Mouse (Mus musculus) kidney, embryonic 15.5 days (tissue): ENCODE data around the gene Hist2h2aa1. TPM values are rescaled to one million over a fixed set of nuclear protein-coding genes. Genes with fewer than 3 reads are reported as not detected.
A peak's percentile ranks its signal among the peaks of the same experiment; 100 is the strongest.
"Not testable (repeated sequence)": the region's sequence is repeated elsewhere in the genome, so short reads cannot be mapped to it uniquely, and the experiment has no call there.

Experiments
- ATAC-seq: fragments of 200-750 bp; cut with Nextera tagmentation; replicated peaks from 2 replicates; pipeline ENCODE4 v1.8.0; 2017; ENCODE audit warnings: moderate TSS enrichment; ENCODE audit not compliant: low FRiP score
- H3K27ac ChIP-seq: fragments of 300-500 bp; sonication (generic); 2 replicates; pipeline ENCODE4 v1.5.1; 2015; ENCODE audit warnings: mild to moderate bottlenecking, inconsistent platforms
- H3K27me3 ChIP-seq: fragments of 300-500 bp; sonication (generic); 2 replicates; pipeline ENCODE4 v1.6.1; 2015; ENCODE audit warnings: inconsistent platforms
- H3K36me3 ChIP-seq: fragments of 300-500 bp; sonication (generic); 2 replicates; pipeline ENCODE4 v1.6.1; 2015; ENCODE audit warnings: inconsistent platforms
- H3K4me1 ChIP-seq: fragments of 300-500 bp; sonication (generic); 2 replicates; pipeline ENCODE4 v1.6.1; 2015; ENCODE audit warnings: inconsistent platforms
- H3K4me2 ChIP-seq: fragments of 300-500 bp; sonication (generic); 2 replicates; pipeline ENCODE4 v1.6.1; 2015; ENCODE audit warnings: moderate library complexity, mild to moderate bottlenecking, inconsistent platforms
- H3K4me3 ChIP-seq: fragments of 300-500 bp; sonication (generic); replicated peaks from 2 replicates; pipeline ENCODE4 v1.5.1; 2015; ENCODE audit warnings: mild to moderate bottlenecking, inconsistent platforms
- H3K9ac ChIP-seq: fragments of 300-500 bp; sonication (generic); 2 replicates; pipeline ENCODE4 v1.6.1; 2015; ENCODE audit warnings: mild to moderate bottlenecking, inconsistent platforms
- H3K9me3 ChIP-seq: fragments of 300-500 bp; sonication (generic); replicated peaks from 2 replicates; pipeline ENCODE4 v1.6.1; 2016; ENCODE audit warnings: inconsistent platforms
- WGBS: fragments of 180-500 bp; shearing (Covaris S2); methylation state at CpG from one replicate; pipeline ENCODE4 v1.1.7; 2015; ENCODE audit warnings: mixed read lengths; 5-methylcytosine and 5-hydroxymethylcytosine counted together
- polyA plus RNA-seq: library from polyadenylated mRNA; unstranded; fragments of >200 nt; fragmentation: Nextera tagmentation; extraction: Ambion mirVana; gene quantifications from 2 replicates; pipeline ENCODE4 v1.2.1, GENCODE M21; 2015

The Hist2h2aa1 gene
- polyA plus RNA-seq, 1 experiment from 2014 or later: 29.7 TPM

DNA sequence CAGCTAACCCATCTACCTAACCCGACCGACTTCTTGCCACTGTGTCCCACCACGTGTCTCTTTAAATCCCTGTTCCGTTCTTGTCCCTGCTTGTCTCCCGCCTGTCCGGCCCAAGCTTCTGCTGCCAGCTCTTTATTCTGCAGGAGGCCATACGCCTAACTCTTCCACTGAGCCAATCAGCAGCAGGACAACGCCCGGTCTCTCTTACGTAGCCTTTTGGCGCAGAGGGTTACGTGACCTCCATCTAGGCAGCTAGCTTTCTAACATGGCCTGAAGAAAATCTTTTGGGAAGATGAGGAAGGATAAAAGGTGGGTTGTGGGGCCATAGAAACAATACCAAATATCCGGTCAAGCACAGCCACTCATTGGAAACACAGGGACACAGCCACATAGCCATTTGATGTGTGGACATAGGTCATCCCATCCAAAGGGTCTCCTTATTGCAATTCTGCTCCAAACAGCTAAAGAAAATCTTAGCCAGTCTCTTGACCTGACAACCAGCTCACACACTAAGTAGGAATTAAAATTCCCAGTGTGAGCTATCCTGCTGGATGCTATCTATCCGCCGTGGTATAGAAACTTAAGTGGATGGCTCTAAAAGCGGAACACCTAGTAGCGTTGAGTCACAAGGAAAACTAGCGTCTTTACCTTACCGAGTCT, 17.0 kb downstream of the Hist2h2aa1 start:
- peak overlapping the region; percentile 71 for H3K9ac ChIP-seq
- WGBS: 1% methylated on average over 19 of the region's 19 CpGs
- H3K36me3 ChIP-seq: no peaks in the 10 kb centered on the region
- H3K4me2 ChIP-seq: peak overlapping the region; percentile 81
- no peaks in the 10 kb centered on the region for H3K27me3 ChIP-seq
- H3K9me3 ChIP-seq: no peaks in the 10 kb centered on the region
- peaks cover 36% of the 10 kb centered on the region for H3K4me1 ChIP-seq
- H3K4me3 ChIP-seq: peak overlapping the region; percentile 61
- ATAC-seq: peak; percentile 81
- peak overlapping the region; percentile 99 for H3K27ac ChIP-seq

GRCm38 (mm10) chr3:96262979-96263550, 17.8 kb downstream of the Hist2h2aa1 start, which contains the start of gene Hist2h4:
TSS of gene Hist2h4 (minus strand) at chr3:96263311.
- ATAC-seq: peak; percentile 93
- Histone ChIP-seq H3K36me3 (no peaks in the 10 kb centered on the region), H3K4me1 (peaks cover 42% of the 10 kb centered on the region), H3K4me3 (peak within 1 kb of the TSS; percentile 61), H3K27me3 (no peaks in the 10 kb centered on the region), H3K4me2 (peak within 1 kb of the TSS; percentile 81), H3K9me3 (no peaks in the 10 kb centered on the region), H3K27ac (peak within 1 kb of the TSS; percentile 99), H3K9ac (peak within 1 kb of the TSS; percentile 71)
- 0% methylated on average over 40 of the region's 40 CpGs for WGBS

- H3K9ac ChIP-seq: peak overlapping the region; percentile 44
- WGBS: 5% methylated on average over 27 of the region's 27 CpGs
- H3K36me3 ChIP-seq: no peaks in the 10 kb centered on the region
- no peaks in the 10 kb centered on the region for H3K27me3 ChIP-seq
- ATAC-seq: peak; percentile 24
- H3K4me2 ChIP-seq: peak overlapping the region; percentile 81
- H3K4me1 ChIP-seq: peaks cover 44% of the 10 kb centered on the region
- peak overlapping the region; percentile 61 for H3K4me3 ChIP-seq
- H3K9me3 ChIP-seq: no peaks in the 10 kb centered on the region
- peak overlapping the region; percentile 99 for H3K27ac ChIP-seq
These were observed 18.5 kb downstream of the Hist2h2aa1 start for GRCm38 (mm10) chr3:96263558-96264403.

- no peak for ATAC-seq
- Histone ChIP-seq H3K9me3 (no peaks in the 10 kb centered on the region), H3K36me3 (no peaks in the 10 kb centered on the region), H3K9ac (no peak overlapping the region; the same call in 1 of the 2 replicates), H3K27me3 (no peaks in the 10 kb centered on the region), H3K4me3 (peak overlapping the region; percentile 61), H3K4me1 (peaks cover 44% of the 10 kb centered on the region), H3K4me2 (peak overlapping the region; percentile 81), H3K27ac (peak overlapping the region; percentile 99)
- 68% methylated on average over 7 of the region's 7 CpGs for WGBS
These were observed 19.2 kb downstream of the Hist2h2aa1 start for GRCm38 (mm10) chr3:96264404-96264949.

DNA sequence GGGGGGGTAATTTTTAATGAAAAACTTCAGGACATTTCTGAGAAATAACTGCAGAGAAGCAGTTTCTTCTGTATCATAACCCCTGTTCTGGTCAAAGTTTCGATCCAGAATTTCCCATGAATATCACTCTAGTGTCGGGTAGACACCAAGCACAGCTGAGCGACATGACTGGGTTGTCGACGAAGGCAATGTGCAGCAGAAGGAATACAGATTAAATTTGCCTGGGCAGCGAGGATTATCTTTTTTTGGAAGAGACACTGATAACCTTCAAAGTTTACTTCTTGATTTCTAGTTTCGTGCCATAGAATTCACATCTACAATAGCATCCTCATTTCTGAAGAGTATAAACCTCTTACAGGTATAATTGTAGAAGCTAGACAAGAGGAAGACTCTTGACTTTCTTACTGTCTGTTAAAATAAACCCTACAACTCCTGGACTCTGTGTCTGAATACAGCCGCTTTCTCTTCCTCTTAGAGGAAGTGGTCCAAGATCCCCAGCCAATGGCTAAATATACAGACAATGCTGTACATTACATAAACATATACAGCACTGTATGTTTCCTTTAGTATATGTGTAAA, 20.9 kb downstream of the Hist2h2aa1 start:
- no peaks in the 10 kb centered on the region for H3K9me3 ChIP-seq
- H3K36me3 ChIP-seq: no peaks in the 10 kb centered on the region
- H3K4me3 ChIP-seq: no peak overlapping the region
- no peak for ATAC-seq
- H3K9ac ChIP-seq: no peak overlapping the region
- no peak overlapping the region for H3K27ac ChIP-seq
- peaks cover 42% of the 10 kb centered on the region for H3K4me1 ChIP-seq
- no peaks in the 10 kb centered on the region for H3K27me3 ChIP-seq
- H3K4me2 ChIP-seq: no peak overlapping the region
- 83% methylated on average over 8 of the region's 8 CpGs for WGBS

DNA sequence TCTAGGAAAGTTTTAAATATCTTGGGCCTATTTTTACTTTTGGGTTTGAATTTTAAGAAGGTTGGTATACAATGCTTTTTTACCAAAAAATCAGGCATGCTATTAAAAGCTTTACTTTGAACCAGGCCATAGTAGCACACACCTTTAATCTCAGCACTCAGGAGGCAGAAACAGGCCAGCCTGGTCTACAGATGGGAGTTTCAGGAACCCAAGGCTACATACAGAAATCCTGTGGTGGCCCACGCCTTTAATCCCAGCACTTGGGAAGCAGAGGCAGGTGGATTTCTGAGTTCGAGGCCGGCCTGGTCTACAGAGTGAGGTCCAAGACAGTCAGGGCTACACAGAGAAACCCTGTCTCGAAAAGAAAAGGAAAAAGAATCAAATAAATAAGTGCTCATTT, 22.2 kb downstream of the Hist2h2aa1 start:
- H3K27me3 ChIP-seq: no peaks in the 10 kb centered on the region
- ATAC-seq: no peak
- H3K4me2 ChIP-seq: peak overlapping the region; percentile 82
- H3K4me1 ChIP-seq: peaks cover 29% of the 10 kb centered on the region
- no peaks in the 10 kb centered on the region for H3K36me3 ChIP-seq
- no peak overlapping the region for H3K9ac ChIP-seq
- no peaks in the 10 kb centered on the region for H3K9me3 ChIP-seq
- 74% methylated on average over 4 of the region's 4 CpGs for WGBS
- H3K4me3 ChIP-seq: no peak overlapping the region
- peak overlapping the region; percentile 97 for H3K27ac ChIP-seq

DNA sequence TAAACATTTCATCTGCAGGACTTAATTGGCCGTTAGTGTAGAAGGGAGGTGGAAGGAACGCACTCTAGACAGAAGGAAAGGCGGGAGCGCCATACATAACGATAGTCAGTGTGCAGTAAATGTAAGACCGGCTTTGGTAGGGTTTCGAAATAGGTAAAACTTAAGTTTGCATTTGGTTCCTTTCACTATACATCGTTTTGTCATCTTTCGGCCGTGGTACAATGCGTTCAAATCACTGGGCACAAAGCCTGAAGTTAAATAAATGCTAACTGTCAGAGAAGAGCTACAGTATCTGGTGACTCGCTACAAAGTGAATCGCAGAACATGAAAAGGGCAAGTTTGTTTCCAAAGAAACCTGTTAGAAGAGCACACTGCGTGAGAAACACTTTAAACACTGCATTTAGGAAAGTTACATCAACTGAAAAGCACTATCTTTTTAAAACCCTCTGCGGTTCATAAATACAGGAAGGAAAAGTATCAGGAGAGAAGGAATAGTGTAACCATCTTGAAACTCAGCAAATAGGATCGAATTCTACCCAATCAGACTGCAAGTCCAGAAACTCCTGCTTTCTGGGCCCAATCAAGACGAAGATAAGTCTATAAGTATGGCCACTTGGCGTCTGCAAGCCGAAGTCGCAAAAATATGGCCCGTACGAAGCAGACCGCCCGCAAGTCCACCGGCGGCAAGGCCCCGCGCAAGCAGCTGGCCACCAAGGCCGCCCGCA, 22.9 kb downstream of the Hist2h2aa1 start, which contains the start of gene Hist2h3b:
Gene Hist2h3b (plus strand): TSS at position 604 of the 725 bp plus-strand sequence.
- 20% methylated on average over 29 of the region's 30 CpGs for WGBS
- peak within 1 kb of the TSS; percentile 60 for H3K9ac ChIP-seq
- no peaks in the 10 kb centered on the region for H3K27me3 ChIP-seq
- peak; percentile 69 for ATAC-seq
- peak within 1 kb of the TSS; percentile 82 for H3K4me2 ChIP-seq
- H3K4me1 ChIP-seq: peaks cover 28% of the 10 kb centered on the region
- peak within 1 kb of the TSS; percentile 98 for H3K27ac ChIP-seq
- H3K4me3 ChIP-seq: peak within 1 kb of the TSS; percentile 56
- no peaks in the 10 kb centered on the region for H3K36me3 ChIP-seq
- H3K9me3 ChIP-seq: no peaks in the 10 kb centered on the region

DNA sequence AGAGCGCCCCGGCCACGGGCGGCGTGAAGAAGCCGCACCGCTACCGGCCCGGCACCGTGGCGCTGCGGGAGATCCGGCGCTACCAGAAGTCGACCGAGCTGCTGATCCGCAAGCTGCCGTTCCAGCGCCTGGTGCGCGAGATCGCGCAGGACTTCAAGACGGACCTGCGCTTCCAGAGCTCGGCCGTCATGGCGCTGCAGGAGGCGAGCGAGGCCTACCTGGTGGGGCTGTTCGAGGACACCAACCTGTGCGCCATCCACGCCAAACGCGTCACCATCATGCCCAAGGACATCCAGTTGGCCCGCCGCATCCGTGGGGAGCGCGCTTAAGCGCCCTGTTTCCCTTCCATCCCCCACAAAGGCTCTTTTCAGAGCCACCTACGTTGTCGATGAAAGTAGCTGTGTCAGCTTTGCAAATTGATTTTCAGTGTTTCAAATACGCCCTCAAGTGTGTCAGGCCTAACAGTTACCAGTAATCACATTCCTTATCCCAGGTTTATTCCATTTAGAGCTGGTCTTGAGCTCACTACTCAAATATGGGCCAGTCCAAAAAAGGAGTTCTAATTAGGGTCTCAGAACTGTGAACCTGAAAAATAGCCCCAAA, 23.6 kb downstream of the Hist2h2aa1 start:
- H3K9ac ChIP-seq: peak overlapping the region; percentile 60
- peaks cover 26% of the 10 kb centered on the region for H3K4me1 ChIP-seq
- ATAC-seq: peak; percentile 47
- peak overlapping the region; percentile 82 for H3K4me2 ChIP-seq
- under 1% methylated on average over 13 of the region's 44 CpGs for WGBS
- not testable (repeated sequence) for H3K36me3 ChIP-seq, H3K9me3 ChIP-seq, H3K27me3 ChIP-seq
- H3K27ac ChIP-seq: peak overlapping the region; percentile 98
- H3K4me3 ChIP-seq: peak overlapping the region; percentile 56

GRCm38 (mm10) chr3:96269511-96270474, 24.5 kb downstream of the Hist2h2aa1 start, which contains the start of gene Hist2h2bb:
TSS of gene Hist2h2bb (plus strand) at chr3:96269752.
- peak within 1 kb of the TSS; percentile 82 for H3K4me2 ChIP-seq
- peak; percentile 96 for ATAC-seq
- WGBS: under 1% methylated on average over 45 of the region's 45 CpGs

More at GRCm38 (mm10) chr3:96269511-96270474, 24.5 kb downstream of the Hist2h2aa1 start, which contains the start of gene Hist2h2bb:
- Histone ChIP-seq H3K27me3 (no peaks in the 10 kb centered on the region), H3K4me1 (peaks cover 16% of the 10 kb centered on the region), H3K36me3 (no peaks in the 10 kb centered on the region), H3K4me3 (peak within 1 kb of the TSS; percentile 56), H3K27ac (peak within 1 kb of the TSS; percentile 98), H3K9ac (peak within 1 kb of the TSS; percentile 72), H3K9me3 (no peaks in the 10 kb centered on the region)
